Mouse (Mus musculus): ENCODE results near the gene Pex3.

DNA sequence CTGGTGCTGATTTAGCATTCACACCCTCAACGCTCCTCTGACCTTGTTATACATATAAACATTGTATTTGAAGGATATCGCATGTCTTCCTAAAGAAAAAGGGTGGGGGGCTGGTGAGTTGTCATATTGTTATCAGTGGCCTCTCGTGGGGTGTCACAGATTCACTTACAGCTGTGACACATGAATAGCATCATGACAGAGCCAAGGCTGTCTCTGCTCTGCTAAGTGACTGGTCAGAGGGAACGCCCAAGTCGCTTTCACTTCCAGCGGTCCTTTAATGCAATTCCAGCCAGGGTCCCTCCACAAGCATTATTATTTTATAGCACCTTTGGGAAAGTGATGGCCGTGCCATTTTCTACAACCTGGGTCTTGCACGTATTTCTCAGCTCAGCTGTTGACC lies 44.5 kb upstream of the Pex3 start:
- TF ChIP-seq GATA1 (IDR thresholded peaks at IDR 0.05; ENCODE audit: low read length) (no peak), TAL1 (IDR thresholded peaks at IDR 0.05; ENCODE audit: low read length) (no peak)

All from erythroblast, embryonic 14.5 days (primary cell).